Mouse (Mus musculus): ENCODE measurements at regions not wholly inside any gene's neighbourhood (a gene's known extent, or its start where the extent isn't known, plus 50 kb on each side); places are given as distances from the start of the nearest gene placed in this dataset.

- TF ChIP-seq GATA1 (IDR thresholded peaks at IDR 0.05; ENCODE audit: borderline replicate concordance, low read length), result no peak
- no peak for TF ChIP-seq FLI1 (IDR thresholded peaks at IDR 0.05; ENCODE audit: low read length)
These were observed 364.6 kb upstream of the Satb1 start for GRCm38 (mm10) chr17:52197731-52198130.
